Mouse (Mus musculus) liver, embryonic 14.5 days (tissue): ENCODE measurements at regions not wholly inside any gene's neighbourhood (a gene's known extent, or its start where the extent isn't known, plus 50 kb on each side); places are given as distances from the start of the nearest gene placed in this dataset.

Experiments used
- ATAC-seq: fragments of 200-750 bp; cut with Nextera tagmentation; 2 replicates; pipeline ENCODE4 v1.8.0; 2017; ENCODE audit warnings: moderate number of reproducible peaks, mild to moderate bottlenecking, moderate library complexity; ENCODE audit not compliant: insufficient read depth
- DNase-seq, 3 experiments: peaks; one replicate each; pipeline ENCODE4 v3.0.0-alpha.2; 2012 to 2013; ENCODE audit warnings: low read depth in 3 of 3, low spot score in 3 of 3
- H3K27ac ChIP-seq: fragments of 300-500 bp; sonication (generic); 2 replicates; pipeline ENCODE4 v1.5.1; 2014; ENCODE audit warnings: moderate library complexity, mild to moderate bottlenecking, control low read depth, inconsistent platforms
- H3K27me3 ChIP-seq: fragments of 300-500 bp; sonication (generic); 2 replicates; pipeline ENCODE4 v1.6.1; 2014; ENCODE audit warnings: mild to moderate bottlenecking, low read length, moderate library complexity; ENCODE audit not compliant: control insufficient read depth, insufficient read depth
- H3K36me3 ChIP-seq: fragments of 300-500 bp; sonication (generic); replicated peaks from 2 replicates; pipeline ENCODE4 v1.6.1; 2014; ENCODE audit warnings: low read depth; ENCODE audit not compliant: control insufficient read depth, insufficient read depth
- H3K4me1 ChIP-seq, 2 experiments: fragments of 200-500 bp in 1 of 2; fragments of 300-500 bp in 1 of 2; sonication (generic) in 1 of 2; replicated peaks; 2 replicates each; pipeline ENCODE4 v1.6.1; 2012 to 2014; ENCODE audit warnings: antibody characterized with exemption in 1 of 2, inconsistent platforms in 1 of 2, low read length in 1 of 2; ENCODE audit not compliant: control insufficient read depth in 2 of 2, insufficient read depth in 2 of 2
- H3K4me2 ChIP-seq: fragments of 300-500 bp; sonication (generic); 2 replicates; pipeline ENCODE4 v1.6.1; 2014; ENCODE audit warnings: low read depth, mild to moderate bottlenecking, control low read depth, moderate library complexity
- H3K4me3 ChIP-seq, 2 experiments: fragments of 200-500 bp in 1 of 2; fragments of 300-500 bp in 1 of 2; sonication (generic) in 1 of 2; 2 replicates each; pipeline ENCODE4 v1.5.1; 2012 to 2014; ENCODE audit warnings: low read depth in 2 of 2, low read length in 2 of 2, mild to moderate bottlenecking in 2 of 2, control low read depth in 1 of 2, inconsistent platforms in 1 of 2, moderate library complexity in 1 of 2; ENCODE audit not compliant: insufficient read depth in 1 of 2
- H3K9ac ChIP-seq: fragments of 300-500 bp; sonication (generic); replicated peaks from 2 replicates; pipeline ENCODE4 v1.6.1; 2014; ENCODE audit warnings: mild to moderate bottlenecking, control low read depth, moderate library complexity
- H3K9me3 ChIP-seq: fragments of 300-500 bp; sonication (generic); 2 replicates; pipeline ENCODE4 v1.6.1; 2016; ENCODE audit warnings: low read length, mixed read lengths; ENCODE audit not compliant: control insufficient read depth
- CTCF ChIP-seq: IDR thresholded peaks from 2 replicates; pipeline ENCODE4 v1.5.1; 2016; ENCODE audit warnings: antibody characterized with exemption, low read depth, control low read depth
- EP300 ChIP-seq: IDR thresholded peaks from 2 replicates; pipeline ENCODE4 v1.6.1; 2016; ENCODE audit warnings: antibody characterized with exemption, low read depth
- WGBS: fragments of 180-500 bp; shearing (Covaris S2); extraction: QIAGEN DNeasy Blood & Tissue Kit; methylation state at CpG from one replicate; pipeline ENCODE4 v1.1.7; 2014; ENCODE audit not compliant: insufficient replicate concordance; 5-methylcytosine and 5-hydroxymethylcytosine counted together

DNA sequence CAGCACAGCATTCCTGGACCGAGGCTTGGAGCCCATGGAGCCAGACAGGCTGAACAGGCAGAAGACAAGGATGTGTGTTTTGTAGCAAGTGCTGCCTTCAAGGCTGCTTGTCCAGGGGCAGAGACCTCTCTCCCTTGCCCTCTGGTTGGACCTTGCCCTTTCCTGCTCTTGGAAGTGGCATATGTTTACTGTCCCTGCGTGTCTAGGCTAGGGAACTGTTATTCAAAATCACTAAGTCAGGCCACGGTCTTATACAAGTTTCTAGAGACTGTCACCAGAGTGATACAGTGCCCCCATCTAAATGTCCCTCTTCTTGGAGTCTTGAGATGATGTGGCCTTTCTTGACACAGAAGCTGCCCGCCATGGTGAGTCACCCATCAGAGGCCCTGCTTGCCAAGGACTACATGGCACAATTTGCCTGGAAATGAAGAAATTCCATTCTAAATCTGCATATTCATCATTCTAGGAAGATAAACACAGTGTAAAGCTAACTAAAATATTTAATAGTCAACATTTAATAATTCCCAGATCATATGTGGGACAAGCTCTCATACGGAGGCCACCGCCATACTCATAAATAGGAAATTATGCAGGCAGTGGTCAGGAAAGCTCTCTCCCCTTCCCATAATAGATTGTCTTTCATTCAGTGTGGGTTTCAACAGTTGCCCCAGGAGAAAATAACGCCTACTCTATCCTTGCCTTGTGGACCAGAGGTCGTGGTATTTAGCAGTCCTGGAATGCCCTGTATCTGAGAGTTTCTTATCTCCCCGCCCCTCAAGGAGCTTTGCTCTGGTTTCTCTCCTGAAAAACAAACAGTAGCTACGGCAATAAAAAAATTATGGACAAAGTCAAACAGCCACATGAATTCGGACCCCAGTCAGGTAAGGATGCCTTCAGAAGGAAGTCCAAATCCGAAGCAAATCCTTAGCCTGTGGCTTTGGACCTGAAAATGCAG lies 50.9 kb upstream of the Lmo4 start:
- ATAC-seq (no peak), DNase-seq (no peak)
- 56% methylated on average over 12 of the region's 12 CpGs for WGBS
- no peak for TF ChIP-seq CTCF
- TF ChIP-seq EP300 = no peak
- Histone ChIP-seq H3K4me3 (no peak overlapping the region), H3K9ac (no peak overlapping the region), H3K27me3 (no peaks in the 10 kb centered on the region), H3K4me1 (no peaks in the 10 kb centered on the region), H3K4me2 (no peak overlapping the region), H3K36me3 (no peaks in the 10 kb centered on the region), H3K27ac (no peak overlapping the region), H3K9me3 (no peaks in the 10 kb centered on the region)
